Mouse (Mus musculus): ENCODE measurements around the gene Dcp1b. TPM values are rescaled to one million over a fixed set of nuclear protein-coding genes. Genes with fewer than 3 reads are reported as not detected.

The Dcp1b gene
- total RNA-seq (2012; rRNA removed): 2.5 and 4.6 TPM in 2 replicates

- Histone ChIP-seq H3K4me3 (ENCODE audit: insufficient read depth in 1 of 2, low read depth in 1 of 2, low read length in 2 of 2, poor library complexity in 1 of 2, severe bottlenecking in 1 of 2) (peak within 1 kb of the TSS; percentile 88 to 98), H3K9me3 (ENCODE audit: control insufficient read depth, insufficient read depth, low read depth, low read length) (no peaks in the 10 kb centered on the region), H3K4me1 (ENCODE audit: control insufficient read depth in 2 of 2, insufficient read depth in 2 of 2, low read length in 2 of 2, poor library complexity in 1 of 2) (peaks cover 0 to 2% of the 10 kb centered on the region in 2 experiments; a peak in 1 of 4 replicates), H3K36me3 (ENCODE audit: control insufficient read depth, insufficient read depth, low read length, poor library complexity, severe bottlenecking) (no peaks in the 10 kb centered on the region), H3K27ac (ENCODE audit: insufficient read depth, low read depth, low read length, poor library complexity, severe bottlenecking) (peak within 1 kb of the TSS; percentile 93), H3K9ac (ENCODE audit: insufficient read depth, low read depth, low read length, poor library complexity, severe bottlenecking) (peak within 1 kb of the TSS; percentile 95)
- no peak for TF ChIP-seq CHD2 (IDR thresholded peaks at IDR 0.05; ENCODE audit: low read depth, low read length)
- TF ChIP-seq HCFC1 (IDR thresholded peaks at IDR 0.05; ENCODE audit: borderline replicate concordance, insufficient read depth, low read length): peak; percentile 77
- in situ Hi-C loops (cut with MboI; ENCODE audit: low sequenced_read_pairs in 2 of 2, unreplicated experiment in 2 of 2): no loop called here
- DNase-seq (ENCODE audit: low read depth, low spot score): peak; percentile 83
Observed at GRCm38 (mm10) chr6:119175078-119175853, at the start of gene Dcp1b. TSS of gene Dcp1b (plus strand) at chr6:119175253.

GRCm38 (mm10) chr6:119126991-119127390 is 48.1 kb upstream of the Dcp1b start:
- no peaks in the 10 kb centered on the region for H3K4me1 ChIP-seq (ENCODE audit: control insufficient read depth in 2 of 2, insufficient read depth in 2 of 2, low read length in 2 of 2, poor library complexity in 1 of 2)
- no peak overlapping the region for H3K9ac ChIP-seq (ENCODE audit: insufficient read depth, low read depth, low read length, poor library complexity, severe bottlenecking)
- in situ Hi-C loops (cut with MboI; ENCODE audit: low sequenced_read_pairs in 2 of 2, unreplicated experiment in 2 of 2): no loop called here
- TF ChIP-seq CHD2 (IDR thresholded peaks at IDR 0.05; ENCODE audit: low read depth, low read length) (no peak), ZNF384 (IDR thresholded peaks at IDR 0.05; ENCODE audit: low read depth, low read length) (no peak), ZC3H11A (IDR thresholded peaks at IDR 0.05; ENCODE audit: borderline replicate concordance, low read depth, low read length) (no peak), HCFC1 (IDR thresholded peaks at IDR 0.05; ENCODE audit: borderline replicate concordance, insufficient read depth, low read length) (no peak), MAFK (IDR thresholded peaks at IDR 0.05; ENCODE audit: insufficient read depth, low read depth, low read length) (no peak)
- H3K4me3 ChIP-seq (ENCODE audit: insufficient read depth in 1 of 2, low read depth in 1 of 2, low read length in 2 of 2, poor library complexity in 1 of 2, severe bottlenecking in 1 of 2): no peak overlapping the region
- H3K9me3 ChIP-seq (ENCODE audit: control insufficient read depth, insufficient read depth, low read depth, low read length): no peaks in the 10 kb centered on the region
- no peaks in the 10 kb centered on the region for H3K36me3 ChIP-seq (ENCODE audit: control insufficient read depth, insufficient read depth, low read length, poor library complexity, severe bottlenecking)
- H3K27ac ChIP-seq (ENCODE audit: insufficient read depth, low read depth, low read length, poor library complexity, severe bottlenecking): no peak overlapping the region
- no peak for DNase-seq (ENCODE audit: low read depth, low spot score)

- in situ Hi-C loops (cut with MboI; ENCODE audit: low sequenced_read_pairs in 2 of 2, unreplicated experiment in 2 of 2): no loop called here
- no peak for DNase-seq (ENCODE audit: low read depth, low spot score)
- Histone ChIP-seq H3K9me3 (ENCODE audit: control insufficient read depth, insufficient read depth, low read depth, low read length) (no peaks in the 10 kb centered on the region), H3K27ac (ENCODE audit: insufficient read depth, low read depth, low read length, poor library complexity, severe bottlenecking) (no peak overlapping the region), H3K9ac (ENCODE audit: insufficient read depth, low read depth, low read length, poor library complexity, severe bottlenecking) (no peak overlapping the region), H3K4me3 (ENCODE audit: insufficient read depth in 1 of 2, low read depth in 1 of 2, low read length in 2 of 2, poor library complexity in 1 of 2, severe bottlenecking in 1 of 2) (no peak overlapping the region), H3K4me1 (ENCODE audit: control insufficient read depth in 2 of 2, insufficient read depth in 2 of 2, low read length in 2 of 2, poor library complexity in 1 of 2) (no peaks in the 10 kb centered on the region), H3K36me3 (ENCODE audit: control insufficient read depth, insufficient read depth, low read length, poor library complexity, severe bottlenecking) (no peaks in the 10 kb centered on the region)
- no peak for TF ChIP-seq HCFC1 (IDR thresholded peaks at IDR 0.05; ENCODE audit: borderline replicate concordance, insufficient read depth, low read length)
- TF ChIP-seq ZC3H11A (IDR thresholded peaks at IDR 0.05; ENCODE audit: borderline replicate concordance, low read depth, low read length): no peak
- TF ChIP-seq ZNF384 (IDR thresholded peaks at IDR 0.05; ENCODE audit: low read depth, low read length): no peak
- no peak for TF ChIP-seq CHD2 (IDR thresholded peaks at IDR 0.05; ENCODE audit: low read depth, low read length)
- no peak for TF ChIP-seq MAFK (IDR thresholded peaks at IDR 0.05; ENCODE audit: insufficient read depth, low read depth, low read length)
Observed at GRCm38 (mm10) chr6:119128076-119128475, 47.0 kb upstream of the Dcp1b start.

GRCm38 (mm10) chr6:119128521-119128920 is 46.5 kb upstream of the Dcp1b start:
- in situ Hi-C loops (cut with MboI; ENCODE audit: low sequenced_read_pairs in 2 of 2, unreplicated experiment in 2 of 2): no loop called here
- no peaks in the 10 kb centered on the region for H3K4me1 ChIP-seq (ENCODE audit: control insufficient read depth in 2 of 2, insufficient read depth in 2 of 2, low read length in 2 of 2, poor library complexity in 1 of 2)
- H3K9ac ChIP-seq (ENCODE audit: insufficient read depth, low read depth, low read length, poor library complexity, severe bottlenecking): no peak overlapping the region
- no peaks in the 10 kb centered on the region for H3K36me3 ChIP-seq (ENCODE audit: control insufficient read depth, insufficient read depth, low read length, poor library complexity, severe bottlenecking)
- TF ChIP-seq CHD2 (IDR thresholded peaks at IDR 0.05; ENCODE audit: low read depth, low read length) (no peak), ZC3H11A (IDR thresholded peaks at IDR 0.05; ENCODE audit: borderline replicate concordance, low read depth, low read length) (no peak), ZNF384 (IDR thresholded peaks at IDR 0.05; ENCODE audit: low read depth, low read length) (no peak)
- H3K4me3 ChIP-seq (ENCODE audit: insufficient read depth in 1 of 2, low read depth in 1 of 2, low read length in 2 of 2, poor library complexity in 1 of 2, severe bottlenecking in 1 of 2): no peak overlapping the region
- DNase-seq (ENCODE audit: low read depth, low spot score): no peak
- H3K9me3 ChIP-seq (ENCODE audit: control insufficient read depth, insufficient read depth, low read depth, low read length): no peaks in the 10 kb centered on the region
- no peak overlapping the region for H3K27ac ChIP-seq (ENCODE audit: insufficient read depth, low read depth, low read length, poor library complexity, severe bottlenecking)

- Histone ChIP-seq H3K27ac (ENCODE audit: insufficient read depth, low read depth, low read length, poor library complexity, severe bottlenecking) (no peak overlapping the region), H3K9me3 (ENCODE audit: control insufficient read depth, insufficient read depth, low read depth, low read length) (no peaks in the 10 kb centered on the region), H3K4me1 (ENCODE audit: control insufficient read depth in 2 of 2, insufficient read depth in 2 of 2, low read length in 2 of 2, poor library complexity in 1 of 2) (no peaks in the 10 kb centered on the region), H3K9ac (ENCODE audit: insufficient read depth, low read depth, low read length, poor library complexity, severe bottlenecking) (no peak overlapping the region), H3K4me3 (ENCODE audit: insufficient read depth in 1 of 2, low read depth in 1 of 2, low read length in 2 of 2, poor library complexity in 1 of 2, severe bottlenecking in 1 of 2) (no peak overlapping the region), H3K36me3 (ENCODE audit: control insufficient read depth, insufficient read depth, low read length, poor library complexity, severe bottlenecking) (no peaks in the 10 kb centered on the region)
- TF ChIP-seq MAFK (IDR thresholded peaks at IDR 0.05; ENCODE audit: insufficient read depth, low read depth, low read length) (no peak), ZNF384 (IDR thresholded peaks at IDR 0.05; ENCODE audit: low read depth, low read length) (no peak), CHD2 (IDR thresholded peaks at IDR 0.05; ENCODE audit: low read depth, low read length) (no peak), ZC3H11A (IDR thresholded peaks at IDR 0.05; ENCODE audit: borderline replicate concordance, low read depth, low read length) (no peak)
- in situ Hi-C loops (cut with MboI; ENCODE audit: low sequenced_read_pairs in 2 of 2, unreplicated experiment in 2 of 2): no loop called here
- DNase-seq (ENCODE audit: low read depth, low spot score): no peak
Observed at GRCm38 (mm10) chr6:119129664-119130063, 45.4 kb upstream of the Dcp1b start.
